Mouse (Mus musculus) bone marrow macrophage, adult 2 months (primary cell): ENCODE measurements around the gene Gnat2.

Experiments used
- CTCF ChIP-seq: IDR thresholded peaks from 2 replicates; pipeline ENCODE4 v1.5.1; 2012; ENCODE audit warnings: low read depth, mild to moderate bottlenecking, low read length, moderate library complexity
- POLR2A ChIP-seq: IDR thresholded peaks from 2 replicates; pipeline ENCODE4 v1.6.1; 2012; ENCODE audit warnings: mild to moderate bottlenecking, low read depth, low read length, borderline replicate concordance

DNA sequence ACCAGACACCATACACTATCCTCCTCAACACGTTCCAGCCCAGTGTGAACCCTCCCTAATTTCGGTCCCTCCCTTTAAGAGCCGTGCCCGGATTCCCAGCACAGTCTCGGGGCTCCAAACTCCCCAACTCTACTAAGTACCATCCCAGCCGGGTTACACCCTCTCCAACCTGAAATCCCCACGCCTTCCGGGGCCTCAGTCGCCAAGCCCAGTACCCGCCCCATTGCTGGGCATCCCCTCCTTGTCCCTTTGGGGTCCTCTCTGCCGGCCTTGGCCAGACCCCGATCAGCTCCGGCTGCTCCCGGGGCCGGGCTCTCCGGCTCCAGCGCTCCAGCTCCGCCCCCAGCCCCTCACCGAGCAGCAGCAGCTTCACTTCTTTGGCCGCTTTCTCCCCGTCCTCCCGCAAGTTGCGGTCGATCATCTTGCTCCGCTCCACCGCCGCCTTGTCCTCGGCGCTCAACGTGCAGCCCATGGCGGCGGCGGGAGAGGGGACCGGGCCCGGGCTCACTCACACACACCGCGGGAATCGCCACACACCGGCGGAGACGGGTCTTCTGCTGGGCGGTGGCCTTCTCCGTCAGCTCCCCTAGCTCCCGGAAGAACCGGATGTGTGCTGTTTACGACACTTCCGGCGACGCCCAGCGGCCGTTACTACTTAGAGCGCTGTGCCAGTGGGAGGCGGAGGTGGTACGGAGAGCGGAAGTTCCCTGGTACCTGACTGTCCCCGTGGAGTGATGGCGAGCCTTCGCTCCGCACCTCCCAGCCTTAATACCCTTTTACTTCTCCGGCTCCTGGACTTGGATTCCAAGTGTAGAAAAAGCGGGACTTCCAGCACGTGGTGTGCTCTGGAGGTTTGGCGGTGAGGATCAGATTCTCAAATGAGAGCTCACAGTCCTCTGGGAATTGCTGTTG is 53.2 kb downstream of the Gnat2 start, which contains the start of gene Gnai3:
- peak; percentile 11; the same call in 1 of the 2 replicates for TF ChIP-seq POLR2A
- no peak for TF ChIP-seq CTCF
